Mouse (Mus musculus): ENCODE data around the gene Dusp7.

Gene Dusp7

GRCm38 (mm10) chr9:106417841-106418625 is 49.6 kb downstream of the Dusp7 start:
- in situ Hi-C loops (cut with MboI; ENCODE audit: low sequenced_read_pairs): no loop called here

GRCm38 (mm10) chr9:106420608-106421007 is 52.2 kb downstream of the Dusp7 start:
- in situ Hi-C loops (cut with MboI; ENCODE audit: low sequenced_read_pairs): no loop called here

- in situ Hi-C loops (cut with MboI; ENCODE audit: low sequenced_read_pairs): no loop called here
Observed at GRCm38 (mm10) chr9:106421033-106421864, 52.8 kb downstream of the Dusp7 start.

GRCm38 (mm10) chr9:106421865-106422160 is 53.4 kb downstream of the Dusp7 start:
- in situ Hi-C loops (cut with MboI; ENCODE audit: low sequenced_read_pairs): no loop called here

Data from CH12F3 (cell line).